Mouse (Mus musculus) left cerebral cortex, adult 8-10 months (tissue): ENCODE measurements around the gene Nkx3-2. TPM values are rescaled to one million over a fixed set of nuclear protein-coding genes. Genes with fewer than 3 reads are reported as not detected.

Source experiments
- DNase-seq, 2 experiments: peaks; one replicate each; pipeline ENCODE4 v3.0.0; 2022; ENCODE audit warnings: low spot score in 2 of 2
- total RNA-seq, 4 experiments: library from RNA; stranded (reverse); gene quantifications; 2 replicates each; pipeline ENCODE4 v1.2.4; 2022

Gene Nkx3-2
- total RNA-seq, result not detected

GRCm38 (mm10) chr5:41763731-41764721, at the start of gene Nkx3-2:
Gene Nkx3-2 (minus strand): TSS chr5:41764501.
- DNase-seq, result no peak

- no peak for DNase-seq
These were observed 48.2 kb upstream of the Nkx3-2 start for GRCm38 (mm10) chr5:41812516-41812915.

DNA sequence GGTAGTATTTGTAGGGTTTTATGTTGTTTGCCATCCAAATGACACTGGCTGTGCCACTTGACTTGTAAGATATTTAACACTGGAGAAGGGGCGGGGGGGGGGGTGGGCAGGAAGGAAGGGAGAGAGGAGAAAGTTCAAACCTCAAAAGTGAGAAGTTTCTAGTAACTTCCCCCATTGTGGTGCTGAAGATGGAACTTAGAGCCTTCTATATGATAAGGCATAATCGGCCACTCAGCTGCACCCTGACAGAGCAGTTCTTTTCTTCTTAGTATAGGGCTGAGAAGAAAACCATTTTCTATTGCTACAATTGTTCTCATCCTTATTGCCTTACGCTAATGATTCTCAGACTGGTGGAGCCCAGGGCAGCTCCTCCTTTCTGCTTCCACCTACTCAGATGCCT, 47.0 kb upstream of the Nkx3-2 start:
- DNase-seq, result no peak

- no peak for DNase-seq
These were observed 43.1 kb upstream of the Nkx3-2 start for GRCm38 (mm10) chr5:41807383-41807782.

GRCm38 (mm10) chr5:41806176-41806575, 41.9 kb upstream of the Nkx3-2 start:
- no peak for DNase-seq

GRCm38 (mm10) chr5:41805085-41805484, 40.8 kb upstream of the Nkx3-2 start:
- DNase-seq, result no peak

DNA sequence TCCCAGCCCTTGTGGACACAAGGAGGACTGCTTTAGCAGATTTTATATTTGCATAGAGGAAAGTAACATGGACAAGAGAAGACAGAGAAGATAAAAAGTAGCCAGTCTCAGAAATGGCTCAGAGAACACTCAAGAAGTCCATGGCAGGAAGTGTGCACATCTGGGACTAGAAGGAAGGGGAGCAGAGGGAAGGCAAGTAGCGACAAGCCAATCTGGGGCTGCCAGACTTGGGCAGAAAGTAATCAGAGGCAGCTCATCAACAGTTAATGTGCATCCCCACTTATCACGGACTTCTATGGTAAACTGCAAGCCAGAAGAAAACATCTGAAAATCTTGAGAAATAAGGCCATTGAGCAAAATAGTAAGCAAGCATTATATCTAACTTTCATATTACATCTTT, 40.3 kb upstream of the Nkx3-2 start:
- DNase-seq, result no peak

DNA sequence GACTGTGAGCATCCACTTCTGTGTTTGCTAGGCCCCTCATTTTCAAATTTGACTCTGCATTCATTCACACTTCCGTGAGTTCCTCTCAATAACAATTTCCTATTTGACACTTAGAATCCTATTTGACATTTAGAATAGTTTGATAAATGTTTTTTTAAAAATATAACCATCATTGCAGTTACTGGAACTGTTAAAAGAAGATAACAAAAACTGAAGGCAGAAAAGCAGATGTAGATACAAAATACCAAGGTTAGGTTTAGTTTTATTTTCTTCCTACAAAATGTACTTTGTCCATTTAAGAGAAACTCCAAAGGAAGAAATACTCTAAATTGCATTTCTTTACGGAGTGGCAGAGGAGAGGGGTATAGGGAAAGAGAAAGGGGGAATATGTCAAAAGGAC, 37.3 kb upstream of the Nkx3-2 start:
- no peak for DNase-seq

DNA sequence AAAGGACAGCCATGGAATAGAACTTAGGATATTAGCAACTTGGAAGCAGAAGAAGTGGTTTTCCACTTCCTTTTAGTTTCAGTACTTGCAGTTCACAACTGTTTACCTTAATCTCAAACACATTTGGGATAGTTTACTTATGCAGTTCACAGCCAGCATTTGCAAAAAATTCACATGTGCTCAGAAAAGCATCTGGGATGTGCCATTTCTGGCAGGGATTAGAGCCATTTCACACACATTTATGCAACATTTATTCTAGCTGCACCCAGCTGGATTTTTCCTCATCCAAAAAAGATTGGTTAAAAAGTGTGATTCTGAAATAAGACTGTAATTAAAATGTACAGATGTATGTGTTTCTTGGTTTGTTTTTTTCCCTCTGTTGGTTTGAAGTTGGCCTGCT, 30.1 kb upstream of the Nkx3-2 start:
- DNase-seq, result no peak

- DNase-seq, result no peak
These were observed 26.2 kb upstream of the Nkx3-2 start for GRCm38 (mm10) chr5:41790517-41790916.

DNA sequence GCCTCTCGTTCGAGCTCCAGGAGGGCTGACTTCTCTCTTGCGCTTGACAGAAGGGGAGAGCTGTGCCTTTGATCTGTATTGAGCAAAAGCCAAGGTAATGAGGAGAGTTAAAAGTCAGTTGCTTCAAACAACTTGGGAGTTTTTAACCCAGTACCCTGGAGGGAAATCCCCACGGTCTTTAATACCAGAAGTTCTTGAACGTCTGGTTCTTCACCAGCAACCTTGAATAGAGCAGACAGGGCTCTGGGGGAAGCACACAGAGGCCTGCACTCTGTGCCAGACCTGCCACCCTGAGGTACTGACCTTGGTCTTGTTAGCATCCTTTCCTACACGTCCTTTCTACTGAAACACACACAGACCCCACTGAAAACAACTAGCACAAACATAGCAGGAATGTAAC, 24.6 kb upstream of the Nkx3-2 start:
- DNase-seq, result no peak

DNA sequence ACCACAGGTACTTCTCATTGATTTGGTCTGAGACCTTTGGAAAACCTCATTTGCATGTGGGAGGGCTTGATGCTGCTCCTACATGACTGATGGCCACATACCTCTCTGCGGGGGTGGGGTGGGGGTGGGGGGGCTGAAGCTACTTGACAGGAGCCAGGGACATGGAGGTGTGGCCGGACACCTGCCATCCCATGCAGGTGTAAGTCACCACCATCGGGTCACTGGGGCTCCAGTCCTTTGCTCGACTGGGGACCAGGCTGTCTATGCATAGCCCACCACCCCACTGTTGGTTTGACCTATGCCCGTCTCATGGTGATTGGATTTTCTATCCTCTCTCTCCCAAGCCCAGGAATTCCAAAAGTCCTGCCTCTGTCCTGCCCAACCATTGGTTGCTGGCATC, 17.6 kb upstream of the Nkx3-2 start:
- no peak for DNase-seq

GRCm38 (mm10) chr5:41780026-41780425, 15.7 kb upstream of the Nkx3-2 start:
- DNase-seq, result no peak

GRCm38 (mm10) chr5:41775728-41776127, 11.4 kb upstream of the Nkx3-2 start:
- no peak for DNase-seq

GRCm38 (mm10) chr5:41775273-41775672, 11.0 kb upstream of the Nkx3-2 start:
- DNase-seq, result no peak

DNA sequence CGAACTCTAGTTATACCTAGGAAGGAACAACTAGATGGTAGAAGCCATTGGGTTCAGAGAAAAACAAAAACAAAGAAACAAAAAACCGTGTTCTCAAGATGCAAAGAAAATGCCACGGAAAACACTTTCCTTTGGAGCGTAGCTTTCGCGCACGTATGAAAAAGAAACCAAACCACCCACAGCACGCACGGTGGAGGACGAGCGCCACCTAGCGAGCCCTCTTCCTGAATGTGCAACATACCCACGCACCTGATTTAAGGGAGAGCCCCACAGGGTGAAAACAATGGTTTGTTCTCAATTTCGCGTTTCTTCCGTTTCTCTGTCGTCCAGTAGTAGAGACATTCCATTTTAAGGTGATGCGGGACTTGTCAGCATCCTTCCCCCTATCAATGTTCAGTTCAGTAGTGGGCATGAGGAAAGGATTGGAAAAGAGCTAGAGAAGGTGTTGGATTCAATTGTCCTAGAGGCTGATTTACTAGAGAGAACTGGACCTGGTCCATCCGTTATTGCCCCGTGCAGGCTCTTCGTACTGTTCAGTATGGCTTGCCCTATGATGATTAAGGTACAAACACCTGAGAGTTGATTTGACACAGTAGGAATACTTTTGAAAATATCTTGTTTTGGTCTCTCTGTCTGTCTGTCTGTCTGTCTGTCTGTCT, 4.2 kb upstream of the Nkx3-2 start:
- DNase-seq, result peak; percentile 49 to 91

GRCm38 (mm10) chr5:41767296-41768200, 3.2 kb upstream of the Nkx3-2 start:
- DNase-seq, result no peak

- no peak for DNase-seq
These were observed 2.2 kb upstream of the Nkx3-2 start for GRCm38 (mm10) chr5:41766406-41767010.

DNA sequence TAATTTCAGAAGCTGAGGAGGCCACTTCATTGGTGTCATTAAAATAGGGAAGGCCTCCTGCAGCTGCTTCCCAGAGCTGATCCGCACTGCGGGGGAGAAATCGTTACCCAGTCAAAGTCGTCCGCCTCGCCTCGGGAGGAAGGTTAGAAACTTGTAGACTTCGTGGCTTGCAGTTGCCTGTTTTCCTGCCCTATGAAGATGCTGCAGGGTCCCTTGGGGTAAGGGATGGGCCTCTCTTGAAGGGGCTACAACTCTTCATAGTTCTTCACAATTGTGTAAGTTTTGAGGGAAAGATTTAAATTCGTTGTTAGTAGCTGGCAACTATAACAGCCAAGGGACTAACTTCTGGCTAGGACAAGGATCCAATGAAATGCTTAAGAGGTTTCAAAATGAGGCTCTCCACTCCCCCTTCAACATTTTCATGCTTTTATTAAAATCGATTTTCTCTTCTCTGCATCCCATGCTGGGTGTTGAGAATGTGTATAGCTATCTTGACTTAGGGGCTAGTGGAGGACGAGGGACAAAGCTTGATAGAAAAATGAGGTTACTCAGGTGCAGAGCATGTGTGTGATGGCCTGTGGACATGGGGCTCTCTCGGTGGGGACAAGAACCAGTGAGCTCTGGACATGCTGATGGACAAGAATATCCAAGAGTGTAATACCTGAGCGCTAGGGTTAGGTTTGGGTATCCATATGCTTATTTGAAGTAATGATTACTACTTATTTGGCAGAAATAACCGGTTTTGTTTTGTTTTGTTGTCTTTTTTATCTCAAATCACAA, 1.5 kb upstream of the Nkx3-2 start:
- DNase-seq, result no peak
